Mouse (Mus musculus) CH12.LX (cell line): ENCODE data around the gene Parp1. TPM values are rescaled to one million over a fixed set of nuclear protein-coding genes. Genes with fewer than 3 reads are reported as not detected.

Source experiments
- DNase-seq: peaks from one replicate; pipeline ENCODE4 v3.0.0-alpha.2; 2013; ENCODE audit errors: extremely low read depth
- H3K27ac ChIP-seq: 2 replicates; pipeline ENCODE4 v1.5.1; 2012; ENCODE audit warnings: low read depth, mild to moderate bottlenecking, control low read depth, moderate library complexity; ENCODE audit not compliant: insufficient read depth
- H3K27me3 ChIP-seq: replicated peaks from 2 replicates; pipeline ENCODE3; 2012; ENCODE audit warnings: inconsistent platforms
- H3K36me3 ChIP-seq, 2 experiments: replicated peaks in 1 of 2; 2 replicates each; pipeline versions ENCODE3 to v1.6.1; 2012; ENCODE audit warnings: inconsistent platforms in 1 of 2, low read length in 1 of 2, mild to moderate bottlenecking in 1 of 2, mixed read lengths in 1 of 2, moderate library complexity in 1 of 2; ENCODE audit not compliant: control insufficient read depth in 1 of 2, insufficient read depth in 1 of 2
- H3K4me1 ChIP-seq, 2 experiments: 2 replicates each; pipeline ENCODE4 v1.6.1; 2012; ENCODE audit warnings: inconsistent platforms in 1 of 2, moderate library complexity in 1 of 2; ENCODE audit not compliant: insufficient read depth in 2 of 2, control insufficient read depth in 1 of 2
- H3K4me2 ChIP-seq: 2 replicates; pipeline ENCODE4 v1.6.1; 2012; ENCODE audit warnings: low read depth, mild to moderate bottlenecking, control low read depth; ENCODE audit not compliant: poor library complexity, insufficient read depth, severe bottlenecking
- H3K4me3 ChIP-seq, 3 experiments: fragments of 150-350 bp in 1 of 3; sonication (generic) in 1 of 3; replicated peaks in 1 of 3; 2 replicates each; pipeline versions ENCODE3 to v1.5.1; 2011 to 2012; ENCODE audit warnings: low read depth in 2 of 3, low read length in 2 of 3, mild to moderate bottlenecking in 2 of 3, moderate library complexity in 2 of 3, control low read depth in 1 of 3, improper control_type of control experiment in 1 of 3, inconsistent platforms in 1 of 3, mixed read lengths in 1 of 3; ENCODE audit not compliant: poor library complexity in 1 of 3
- H3K79me2 ChIP-seq: replicated peaks from 2 replicates; pipeline ENCODE4 v1.6.1; 2012; ENCODE audit warnings: mild to moderate bottlenecking, moderate library complexity; ENCODE audit not compliant: control insufficient read depth, poor library complexity, insufficient read depth, severe bottlenecking; ENCODE audit errors: extremely low read depth
- H3K9ac ChIP-seq: 2 replicates; pipeline ENCODE4 v1.6.1; 2012; ENCODE audit warnings: low read depth, mild to moderate bottlenecking, control low read depth, moderate library complexity; ENCODE audit not compliant: insufficient read depth
- H3K9me3 ChIP-seq: replicated peaks from 2 replicates; pipeline ENCODE3; 2012; ENCODE audit warnings: low read length, inconsistent platforms, mixed read lengths
- BHLHE40 ChIP-seq: IDR thresholded peaks from 2 replicates; pipeline ENCODE4 v1.6.1; 2011; ENCODE audit warnings: mild to moderate bottlenecking, low read depth, low read length, improper control_type of control experiment
- CHD1 ChIP-seq: IDR thresholded peaks from 2 replicates; pipeline ENCODE4 v1.6.1; 2012; ENCODE audit warnings: low read depth, low read length, improper control_type of control experiment, inconsistent platforms
- CHD2 ChIP-seq: IDR thresholded peaks from 2 replicates; pipeline ENCODE4 v1.6.1; 2011; ENCODE audit warnings: low read length, improper control_type of control experiment
- CTCF ChIP-seq, 2 experiments: IDR thresholded peaks in 1 of 2; conservative IDR thresholded peaks in 1 of 2; 2 replicates each; pipeline ENCODE4 v1.5.1; 2011 to 2012; ENCODE audit warnings: low read depth in 2 of 2, low read length in 2 of 2, improper control_type of control experiment in 1 of 2, inconsistent platforms in 1 of 2, mild to moderate bottlenecking in 1 of 2, moderate library complexity in 1 of 2
- EP300 ChIP-seq: IDR thresholded peaks from 2 replicates; pipeline ENCODE4 v1.6.1; 2011; ENCODE audit warnings: low read length, improper control_type of control experiment
- GABPA ChIP-seq: IDR thresholded peaks from 2 replicates; pipeline ENCODE4 v1.6.1; 2012; ENCODE audit warnings: low read depth, low read length, improper control_type of control experiment, inconsistent platforms; ENCODE audit not compliant: insufficient replicate concordance
- IRF4 ChIP-seq: IDR thresholded peaks from 2 replicates; pipeline ENCODE4 v1.6.1; 2014; ENCODE audit warnings: low read depth, mild to moderate bottlenecking, inconsistent platforms, low read length, improper control_type of control experiment
- JUN ChIP-seq: IDR thresholded peaks from 2 replicates; pipeline ENCODE4 v1.6.1; 2011; ENCODE audit warnings: low read depth, mild to moderate bottlenecking, low read length, improper control_type of control experiment, moderate library complexity; ENCODE audit not compliant: insufficient read depth
- JUND ChIP-seq: conservative IDR thresholded peaks from 2 replicates; pipeline ENCODE4 v1.6.1; 2011; ENCODE audit warnings: low read depth, low read length, improper control_type of control experiment
- KAT2A ChIP-seq: IDR thresholded peaks from 2 replicates; pipeline ENCODE4 v1.6.1; 2012; ENCODE audit warnings: low read length, improper control_type of control experiment, inconsistent platforms; ENCODE audit not compliant: insufficient replicate concordance
- MAX ChIP-seq: IDR thresholded peaks from 2 replicates; pipeline ENCODE4 v1.6.1; 2011; ENCODE audit warnings: low read length, improper control_type of control experiment
- MAZ ChIP-seq: IDR thresholded peaks from 2 replicates; pipeline ENCODE4 v1.6.1; 2012; ENCODE audit warnings: low read depth, mild to moderate bottlenecking, inconsistent platforms, low read length, improper control_type of control experiment, moderate library complexity
- MYC ChIP-seq: IDR thresholded peaks from 2 replicates; pipeline ENCODE4 v1.6.1; 2011; ENCODE audit warnings: low read depth, mild to moderate bottlenecking, improper control_type of control experiment, low read length
- NELFE ChIP-seq: IDR thresholded peaks from 2 replicates; pipeline ENCODE4 v1.6.1; 2011; ENCODE audit warnings: low read depth, low read length, improper control_type of control experiment
- NRF1 ChIP-seq: IDR thresholded peaks from 2 replicates; pipeline ENCODE4 v1.6.1; 2014; ENCODE audit warnings: low read depth, mild to moderate bottlenecking, inconsistent platforms, low read length, improper control_type of control experiment, moderate library complexity
- POLR2A ChIP-seq: IDR thresholded peaks from 2 replicates; pipeline ENCODE4 v1.6.1; 2011; ENCODE audit warnings: low read depth, mild to moderate bottlenecking, improper control_type of control experiment, low read length
- RAD21 ChIP-seq: IDR thresholded peaks from 2 replicates; pipeline ENCODE4 v1.6.1; 2011; ENCODE audit warnings: low read depth, mild to moderate bottlenecking, low read length, improper control_type of control experiment, moderate library complexity
- SIN3A ChIP-seq: IDR thresholded peaks from 2 replicates; pipeline ENCODE4 v1.6.1; 2012; ENCODE audit warnings: low read length, improper control_type of control experiment, inconsistent platforms
- SMC3 ChIP-seq: IDR thresholded peaks from 2 replicates; pipeline ENCODE4 v1.6.1; 2011; ENCODE audit warnings: low read depth, low read length, improper control_type of control experiment
- TBP ChIP-seq: conservative IDR thresholded peaks from 2 replicates; pipeline ENCODE4 v1.6.1; 2011; ENCODE audit warnings: low read depth, low read length, improper control_type of control experiment
- TCF12 ChIP-seq: IDR thresholded peaks from 2 replicates; pipeline ENCODE4 v1.6.1; 2014; ENCODE audit warnings: low read depth, mild to moderate bottlenecking, inconsistent platforms, low read length, improper control_type of control experiment
- USF1 ChIP-seq: IDR thresholded peaks from 2 replicates; pipeline ENCODE4 v1.6.1; 2014; ENCODE audit warnings: low read depth, mild to moderate bottlenecking, inconsistent platforms, low read length, improper control_type of control experiment
- ZC3H11A ChIP-seq: IDR thresholded peaks from 2 replicates; pipeline ENCODE4 v1.6.1; 2012; ENCODE audit warnings: low read depth, mild to moderate bottlenecking, inconsistent platforms, low read length, improper control_type of control experiment
- dilution Hi-C: fragments of 300-500 bp; cut with MboI; formaldehyde crosslinking; loops from 2 replicates; pipeline ENCODE4 v1.14.3; 2020; ENCODE audit warnings: low sequenced_read_pairs; ENCODE audit not compliant: extremely low pct_unique_long_range_greater_than_20kb, extremely low pct_ligation_motif_present
- in situ Hi-C: fragments of 300-500 bp; cut with MboI; formaldehyde crosslinking; loops from 3 replicates; pipeline ENCODE4 v1.14.3; 2019; ENCODE audit warnings: low sequenced_read_pairs, low pct_ligation_motif_present, low pct_unique_long_range_greater_than_20kb, mixed read lengths
- polyA plus RNA-seq: library from polyadenylated mRNA; unstranded; fragments of >175 nt; gene quantifications from 2 replicates; pipeline ENCODE4 v1.2.1, GENCODE M21; 2012; ENCODE audit warnings: low read depth; ENCODE audit not compliant: insufficient read length
- total RNA-seq, 2 experiments: library from RNA; depleted of rRNA; stranded (reverse); fragments of 300-350 nt in 1 of 2; fragments of >200 nt in 1 of 2; gene quantifications; 2 replicates each; pipeline ENCODE4 v1.2.3; 2012 to 2014

Parp1 gene
- total and polyA plus RNA-seq, 3 experiments, result 310 to 313 (median 310) TPM

GRCm38 (mm10) chr1:180549539-180550308 lies 19.0 kb upstream of the Parp1 start:
- H3K4me1 ChIP-seq, result peaks cover 19 to 76% of the 10 kb centered on the region in 2 experiments
- no peaks in the 10 kb centered on the region for H3K27me3 ChIP-seq
- H3K79me2 ChIP-seq, result no peaks in the 10 kb centered on the region
- H3K9me3 ChIP-seq, result peaks cover 6% of the 10 kb centered on the region
- no peak overlapping the region for H3K27ac ChIP-seq
- no peak overlapping the region for H3K9ac ChIP-seq
- dilution Hi-C loops (no loop called here), in situ Hi-C loops (loop anchor here (5.0 to 25.0 kb wide), 3 partner anchors 65 to 287 kb away; partner anchors contain the start of genes Psen2 and Stum)
- TF ChIP-seq CHD2, result no peak
- TF ChIP-seq GABPA, result no peak
- no peak for TF ChIP-seq EP300
- no peak for TF ChIP-seq MAZ
- no peak for TF ChIP-seq USF1
- no peak for TF ChIP-seq POLR2A
- TF ChIP-seq KAT2A, result no peak
- no peak for TF ChIP-seq NRF1
- TF ChIP-seq TCF12, result no peak
- TF ChIP-seq CTCF (conservative IDR thresholded peaks at IDR 0.05 in 1 of 2, IDR thresholded peaks at IDR 0.05 in 1 of 2; ENCODE audit: low read depth in 2 of 2, low read length in 2 of 2), result no peak
- TF ChIP-seq JUN, result no peak
- no peak for TF ChIP-seq TBP
- TF ChIP-seq NELFE, result no peak
- no peak overlapping the region for H3K4me2 ChIP-seq
- no peaks in the 10 kb centered on the region for H3K36me3 ChIP-seq
- DNase-seq, result no peak
- no peak overlapping the region for H3K4me3 ChIP-seq

- H3K36me3 ChIP-seq, result no peaks in the 10 kb centered on the region
- dilution Hi-C loops, result no loop called here
- in situ Hi-C loops, result no loop called here
- H3K4me2 ChIP-seq, result no peak overlapping the region
- H3K4me1 ChIP-seq, result peaks cover 19 to 66% of the 10 kb centered on the region in 2 experiments
- H3K9me3 ChIP-seq, result no peaks in the 10 kb centered on the region
- H3K27me3 ChIP-seq, result no peaks in the 10 kb centered on the region
- TF ChIP-seq JUND, result 0 out of 2 replicates have a peak, but pooled peaks have one; percentile 39
- no peak for TF ChIP-seq BHLHE40
- peak; percentile 60 to 93; a peak in 3 of 4 replicates for TF ChIP-seq CTCF (conservative IDR thresholded peaks at IDR 0.05 in 1 of 2, IDR thresholded peaks at IDR 0.05 in 1 of 2; ENCODE audit: low read depth in 2 of 2, low read length in 2 of 2)
- no peak for TF ChIP-seq IRF4
- 0 out of 2 replicates have a peak, but pooled peaks have one; percentile 45 for TF ChIP-seq MAZ
- 0 out of 2 replicates have a peak, but pooled peaks have one; percentile 22 for TF ChIP-seq TCF12
- TF ChIP-seq ZC3H11A, result peak; percentile 97
- peak; percentile 67; the same call in 1 of the 2 replicates for TF ChIP-seq SIN3A
- TF ChIP-seq CHD1, result no peak
- peak; percentile 42; the same call in 1 of the 2 replicates for TF ChIP-seq MAX
- TF ChIP-seq MYC, result peak; percentile 43; the same call in 1 of the 2 replicates
- TF ChIP-seq SMC3, result peak; percentile 99
- peak; percentile 98 for TF ChIP-seq RAD21
- H3K79me2 ChIP-seq, result no peaks in the 10 kb centered on the region
- no peak overlapping the region for H3K27ac ChIP-seq
- peak; percentile 54 for DNase-seq
- H3K9ac ChIP-seq, result no peak overlapping the region
- no peak overlapping the region for H3K4me3 ChIP-seq
Measured at GRCm38 (mm10) chr1:180550770-180551169, 18.0 kb upstream of the Parp1 start.
